Mouse (Mus musculus) CH12.LX (cell line): ENCODE measurements around the gene Aldh1a2. TPM values are rescaled to one million over a fixed set of nuclear protein-coding genes. Genes with fewer than 3 reads are reported as not detected.

Experiments used
- DNase-seq: peaks from one replicate; pipeline ENCODE4 v3.0.0-alpha.2; 2013; ENCODE audit errors: extremely low read depth
- H3K27ac ChIP-seq: 2 replicates; pipeline ENCODE4 v1.5.1; 2012; ENCODE audit warnings: low read depth, mild to moderate bottlenecking, control low read depth, moderate library complexity; ENCODE audit not compliant: insufficient read depth
- H3K27me3 ChIP-seq: replicated peaks from 2 replicates; pipeline ENCODE3; 2012; ENCODE audit warnings: inconsistent platforms
- H3K36me3 ChIP-seq, 2 experiments: replicated peaks in 1 of 2; 2 replicates each; pipeline versions ENCODE3 to v1.6.1; 2012; ENCODE audit warnings: inconsistent platforms in 1 of 2, low read length in 1 of 2, mild to moderate bottlenecking in 1 of 2, mixed read lengths in 1 of 2, moderate library complexity in 1 of 2; ENCODE audit not compliant: control insufficient read depth in 1 of 2, insufficient read depth in 1 of 2
- H3K4me1 ChIP-seq, 2 experiments: 2 replicates each; pipeline ENCODE4 v1.6.1; 2012; ENCODE audit warnings: inconsistent platforms in 1 of 2, moderate library complexity in 1 of 2; ENCODE audit not compliant: insufficient read depth in 2 of 2, control insufficient read depth in 1 of 2
- H3K4me2 ChIP-seq: 2 replicates; pipeline ENCODE4 v1.6.1; 2012; ENCODE audit warnings: low read depth, mild to moderate bottlenecking, control low read depth; ENCODE audit not compliant: poor library complexity, insufficient read depth, severe bottlenecking
- H3K4me3 ChIP-seq, 3 experiments: fragments of 150-350 bp in 1 of 3; sonication (generic) in 1 of 3; replicated peaks in 1 of 3; 2 replicates each; pipeline versions ENCODE3 to v1.5.1; 2011 to 2012; ENCODE audit warnings: low read depth in 2 of 3, low read length in 2 of 3, mild to moderate bottlenecking in 2 of 3, moderate library complexity in 2 of 3, control low read depth in 1 of 3, improper control_type of control experiment in 1 of 3, inconsistent platforms in 1 of 3, mixed read lengths in 1 of 3; ENCODE audit not compliant: poor library complexity in 1 of 3
- H3K79me2 ChIP-seq: replicated peaks from 2 replicates; pipeline ENCODE4 v1.6.1; 2012; ENCODE audit warnings: mild to moderate bottlenecking, moderate library complexity; ENCODE audit not compliant: control insufficient read depth, poor library complexity, insufficient read depth, severe bottlenecking; ENCODE audit errors: extremely low read depth
- H3K9ac ChIP-seq: 2 replicates; pipeline ENCODE4 v1.6.1; 2012; ENCODE audit warnings: low read depth, mild to moderate bottlenecking, control low read depth, moderate library complexity; ENCODE audit not compliant: insufficient read depth
- H3K9me3 ChIP-seq: replicated peaks from 2 replicates; pipeline ENCODE3; 2012; ENCODE audit warnings: low read length, inconsistent platforms, mixed read lengths
- BHLHE40 ChIP-seq: IDR thresholded peaks from 2 replicates; pipeline ENCODE4 v1.6.1; 2011; ENCODE audit warnings: mild to moderate bottlenecking, low read depth, low read length, improper control_type of control experiment
- CHD1 ChIP-seq: IDR thresholded peaks from 2 replicates; pipeline ENCODE4 v1.6.1; 2012; ENCODE audit warnings: low read depth, low read length, improper control_type of control experiment, inconsistent platforms
- CHD2 ChIP-seq: IDR thresholded peaks from 2 replicates; pipeline ENCODE4 v1.6.1; 2011; ENCODE audit warnings: low read length, improper control_type of control experiment
- CTCF ChIP-seq, 2 experiments: IDR thresholded peaks in 1 of 2; conservative IDR thresholded peaks in 1 of 2; 2 replicates each; pipeline ENCODE4 v1.5.1; 2011 to 2012; ENCODE audit warnings: low read depth in 2 of 2, low read length in 2 of 2, improper control_type of control experiment in 1 of 2, inconsistent platforms in 1 of 2, mild to moderate bottlenecking in 1 of 2, moderate library complexity in 1 of 2
- ELF1 ChIP-seq: IDR thresholded peaks from 2 replicates; pipeline ENCODE4 v1.6.1; 2014; ENCODE audit warnings: low read depth, mild to moderate bottlenecking, inconsistent platforms, low read length, improper control_type of control experiment
- EP300 ChIP-seq: IDR thresholded peaks from 2 replicates; pipeline ENCODE4 v1.6.1; 2011; ENCODE audit warnings: low read length, improper control_type of control experiment
- ETS1 ChIP-seq: conservative IDR thresholded peaks from 2 replicates; pipeline ENCODE4 v1.6.1; 2012; ENCODE audit warnings: low read depth, mild to moderate bottlenecking, inconsistent platforms, low read length, improper control_type of control experiment, moderate library complexity
- MAFK ChIP-seq: IDR thresholded peaks from 2 replicates; pipeline ENCODE4 v1.6.1; 2011; ENCODE audit warnings: low read length, improper control_type of control experiment; ENCODE audit not compliant: insufficient replicate concordance
- NELFE ChIP-seq: IDR thresholded peaks from 2 replicates; pipeline ENCODE4 v1.6.1; 2011; ENCODE audit warnings: low read depth, low read length, improper control_type of control experiment
- POLR2A ChIP-seq: IDR thresholded peaks from 2 replicates; pipeline ENCODE4 v1.6.1; 2011; ENCODE audit warnings: low read depth, mild to moderate bottlenecking, improper control_type of control experiment, low read length
- RAD21 ChIP-seq: IDR thresholded peaks from 2 replicates; pipeline ENCODE4 v1.6.1; 2011; ENCODE audit warnings: low read depth, mild to moderate bottlenecking, low read length, improper control_type of control experiment, moderate library complexity
- SMC3 ChIP-seq: IDR thresholded peaks from 2 replicates; pipeline ENCODE4 v1.6.1; 2011; ENCODE audit warnings: low read depth, low read length, improper control_type of control experiment
- TBP ChIP-seq: conservative IDR thresholded peaks from 2 replicates; pipeline ENCODE4 v1.6.1; 2011; ENCODE audit warnings: low read depth, low read length, improper control_type of control experiment
- TCF12 ChIP-seq: IDR thresholded peaks from 2 replicates; pipeline ENCODE4 v1.6.1; 2014; ENCODE audit warnings: low read depth, mild to moderate bottlenecking, inconsistent platforms, low read length, improper control_type of control experiment
- UBTF ChIP-seq: IDR thresholded peaks from 2 replicates; pipeline ENCODE4 v1.6.1; 2012; ENCODE audit warnings: low read depth, mild to moderate bottlenecking, inconsistent platforms, low read length, improper control_type of control experiment, moderate library complexity
- dilution Hi-C: fragments of 300-500 bp; cut with MboI; formaldehyde crosslinking; loops from 2 replicates; pipeline ENCODE4 v1.14.3; 2020; ENCODE audit warnings: low sequenced_read_pairs; ENCODE audit not compliant: extremely low pct_unique_long_range_greater_than_20kb, extremely low pct_ligation_motif_present
- in situ Hi-C: fragments of 300-500 bp; cut with MboI; formaldehyde crosslinking; loops from 3 replicates; pipeline ENCODE4 v1.14.3; 2019; ENCODE audit warnings: low sequenced_read_pairs, low pct_ligation_motif_present, low pct_unique_long_range_greater_than_20kb, mixed read lengths
- polyA plus RNA-seq: library from polyadenylated mRNA; unstranded; fragments of >175 nt; gene quantifications from 2 replicates; pipeline ENCODE4 v1.2.1, GENCODE M21; 2012; ENCODE audit warnings: low read depth; ENCODE audit not compliant: insufficient read length
- total RNA-seq, 2 experiments: library from RNA; depleted of rRNA; stranded (reverse); fragments of 300-350 nt in 1 of 2; fragments of >200 nt in 1 of 2; gene quantifications; 2 replicates each; pipeline ENCODE4 v1.2.3; 2012 to 2014

Gene Aldh1a2
- total and polyA plus RNA-seq, 3 experiments: 0.77 to 11.9 (median 1.4) TPM

DNA sequence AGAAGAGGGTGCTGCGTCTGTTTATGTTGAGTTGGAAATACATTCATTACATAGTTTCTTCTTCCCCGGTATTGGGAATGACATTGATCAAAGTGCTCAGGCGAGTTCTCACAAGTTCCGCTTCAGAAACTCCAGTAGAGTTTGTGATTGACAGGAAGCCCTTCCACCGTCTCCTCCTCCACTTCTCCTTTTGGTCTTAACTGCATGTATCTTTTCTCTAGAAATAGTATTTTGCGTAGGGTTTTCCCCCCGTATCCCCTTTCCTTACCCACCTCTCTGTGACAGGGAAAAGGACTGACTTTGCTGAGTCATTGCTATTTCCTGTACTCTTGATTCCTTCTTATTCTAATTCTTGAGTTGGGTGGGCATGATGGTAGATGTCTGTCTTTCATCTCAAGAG lies 28.2 kb upstream of the Aldh1a2 start:
- H3K4me1 ChIP-seq: peaks cover 2 to 15% of the 10 kb centered on the region in 2 experiments; a peak in 3 of 4 replicates
- no peaks in the 10 kb centered on the region for H3K27me3 ChIP-seq
- no peak overlapping the region for H3K4me3 ChIP-seq
- H3K79me2 ChIP-seq: no peaks in the 10 kb centered on the region
- H3K27ac ChIP-seq: no peak overlapping the region
- in situ Hi-C loops: loop anchor here (10.0 kb wide), 1 partner anchor 53 kb away; no protein-coding TSS in a partner anchor
- H3K9me3 ChIP-seq: no peaks in the 10 kb centered on the region
- dilution Hi-C loops: no loop called here
- H3K9ac ChIP-seq: no peak overlapping the region
- DNase-seq: peak; percentile 46
- peak overlapping the region; percentile 61; the same call in 1 of the 2 replicates for H3K4me2 ChIP-seq
- TF ChIP-seq EP300 (peak; percentile 28; the same call in 1 of the 2 replicates), BHLHE40 (no peak), ELF1 (no peak), MAFK (0 out of 2 replicates have a peak, but pooled peaks have one; percentile 61), POLR2A (no peak)
- H3K36me3 ChIP-seq: no peaks in the 10 kb centered on the region

DNA sequence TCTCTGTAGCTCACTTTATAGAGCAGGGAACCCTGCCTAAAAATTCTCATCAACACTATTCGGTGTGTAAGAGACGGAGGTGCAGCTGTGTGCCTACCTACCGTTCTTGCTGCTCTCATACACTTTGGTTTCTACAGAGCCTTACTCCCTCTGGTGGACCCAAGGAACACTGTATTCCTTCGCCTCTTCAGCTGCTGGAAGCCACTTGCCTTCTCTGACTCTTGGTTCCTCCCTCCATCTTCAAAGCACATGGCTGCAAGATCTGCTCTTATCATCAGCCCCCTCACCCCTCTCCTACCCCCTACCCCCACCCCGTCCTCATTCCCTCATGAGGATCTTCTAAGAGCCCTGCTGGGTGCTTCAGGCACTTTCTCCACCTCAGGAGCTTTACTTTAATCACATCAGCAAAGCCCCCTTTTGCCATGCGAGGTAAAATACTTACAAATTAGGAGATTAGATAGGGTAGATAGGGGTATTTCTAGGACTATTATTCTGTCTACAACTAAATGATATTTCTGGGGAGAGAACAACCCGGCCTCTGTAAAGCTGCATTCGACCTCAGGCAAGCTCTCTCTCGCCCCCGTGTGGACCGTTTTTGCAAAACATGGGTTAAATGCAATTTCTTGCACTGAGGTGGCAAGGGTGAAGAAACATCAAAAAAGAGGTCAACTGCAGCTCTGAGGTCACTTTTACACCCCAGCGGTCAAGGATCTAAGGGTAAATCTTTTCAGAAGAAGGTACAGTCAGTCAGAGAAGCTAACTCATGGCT lies 26.8 kb upstream of the Aldh1a2 start:
- Histone ChIP-seq H3K79me2 (no peaks in the 10 kb centered on the region), H3K4me2 (peak overlapping the region; percentile 65), H3K27me3 (no peaks in the 10 kb centered on the region), H3K36me3 (no peaks in the 10 kb centered on the region), H3K9me3 (no peaks in the 10 kb centered on the region), H3K4me1 (peaks cover 2 to 15% of the 10 kb centered on the region in 2 experiments; a peak in 3 of 4 replicates), H3K9ac (peak overlapping the region; percentile 41; the same call in 1 of the 2 replicates), H3K27ac (no peak overlapping the region), H3K4me3 (no peak overlapping the region)
- peak; percentile 81 for DNase-seq
- dilution Hi-C loops (no loop called here), in situ Hi-C loops (loop anchor here (10.0 kb wide), 1 partner anchor 54 kb away; no protein-coding TSS in a partner anchor)
- peak; percentile 75 for TF ChIP-seq SMC3
- no peak for TF ChIP-seq EP300
- TF ChIP-seq TBP: no peak
- TF ChIP-seq CTCF (conservative IDR thresholded peaks at IDR 0.05 in 1 of 2, IDR thresholded peaks at IDR 0.05 in 1 of 2; ENCODE audit: low read depth in 2 of 2, low read length in 2 of 2): peak; percentile 66 to 85
- peak; percentile 61 for TF ChIP-seq RAD21

DNA sequence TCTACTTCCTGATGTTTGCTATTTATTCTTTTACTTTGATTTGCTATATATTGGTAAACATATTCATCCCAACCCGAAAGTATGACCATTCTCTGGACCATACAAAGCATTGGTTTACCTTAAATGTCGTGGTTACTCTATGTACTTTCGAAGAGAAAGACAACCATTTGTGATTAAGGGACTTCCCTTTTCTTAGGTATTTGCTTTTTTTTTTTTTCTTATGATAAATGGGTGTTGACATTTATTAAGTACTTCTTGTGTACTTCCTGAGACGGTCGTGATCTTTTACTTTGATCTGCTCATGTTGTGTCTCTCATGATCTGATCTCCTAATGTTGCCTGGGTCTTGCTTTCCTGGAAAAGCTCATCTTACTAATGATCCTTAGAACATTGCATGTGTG lies 16.8 kb upstream of the Aldh1a2 start:
- dilution Hi-C loops: no loop called here
- H3K4me3 ChIP-seq: no peak overlapping the region
- H3K36me3 ChIP-seq: no peaks in the 10 kb centered on the region

More for the DNA sequence above, 16.8 kb upstream of the Aldh1a2 start:
- no peaks in the 10 kb centered on the region for H3K4me1 ChIP-seq
- DNase-seq: no peak
- TF ChIP-seq NELFE (no peak), ETS1 (no peak), CHD1 (no peak), UBTF (no peak), MAFK (no peak), TCF12 (no peak), CHD2 (no peak)
- no peaks in the 10 kb centered on the region for H3K79me2 ChIP-seq
- no peak overlapping the region for H3K4me2 ChIP-seq
- H3K9ac ChIP-seq: no peak overlapping the region
- no peaks in the 10 kb centered on the region for H3K27me3 ChIP-seq
- H3K9me3 ChIP-seq: no peaks in the 10 kb centered on the region
- no peak overlapping the region for H3K27ac ChIP-seq
- in situ Hi-C loops: no loop called here
